Mouse (Mus musculus) c-Kit-positive CD71-positive TER-119-positive erythroid progenitor cells, embryonic 14.5 days (primary cell): ENCODE measurements around the gene Agpat1.

Experiments
- DNase-seq: peaks from one replicate; pipeline ENCODE4 v3.0.0-alpha.2; 2013; ENCODE audit warnings: low spot score

The Agpat1 gene

GRCm38 (mm10) chr17:34586796-34587422 is 17.2 kb upstream of the Agpat1 start:
- DNase-seq = peak; percentile 66

GRCm38 (mm10) chr17:34587423-34587811 is 16.6 kb upstream of the Agpat1 start:
- peak; percentile 89 for DNase-seq

- peak; percentile 42 for DNase-seq
These were observed 16.2 kb upstream of the Agpat1 start for GRCm38 (mm10) chr17:34587814-34588213.

- no peak for DNase-seq
These were observed 15.3 kb upstream of the Agpat1 start for GRCm38 (mm10) chr17:34588767-34589166.

GRCm38 (mm10) chr17:34589206-34589605 is 14.9 kb upstream of the Agpat1 start:
- no peak for DNase-seq

- no peak for DNase-seq
These were observed 14.4 kb upstream of the Agpat1 start, which contains the start of gene Gpsm3 for GRCm38 (mm10) chr17:34589681-34590101. TSS of gene Gpsm3 (plus strand) at chr17:34589806.

GRCm38 (mm10) chr17:34590154-34590987 is 13.7 kb upstream of the Agpat1 start:
- no peak for DNase-seq

- no peak for DNase-seq
These were observed 12.8 kb upstream of the Agpat1 start, which contains the start of gene Pbx2 for GRCm38 (mm10) chr17:34591029-34591993. TSS of gene Pbx2 (plus strand) at chr17:34591266.

- DNase-seq = peak; percentile 79
These were observed 12.1 kb upstream of the Agpat1 start for GRCm38 (mm10) chr17:34591994-34592375.

- no peak for DNase-seq
These were observed 11.2 kb upstream of the Agpat1 start for GRCm38 (mm10) chr17:34592581-34593549.

- no peak for DNase-seq
These were observed 10.1 kb upstream of the Agpat1 start for GRCm38 (mm10) chr17:34593752-34594525.

GRCm38 (mm10) chr17:34596098-34596497 is 8.0 kb upstream of the Agpat1 start:
- DNase-seq = no peak

GRCm38 (mm10) chr17:34597566-34598095 is 6.4 kb upstream of the Agpat1 start, which contains the start of gene Ager:
TSS of gene Ager (plus strand) at chr17:34597862.
- no peak for DNase-seq

GRCm38 (mm10) chr17:34599891-34600290 is 4.2 kb upstream of the Agpat1 start:
- no peak for DNase-seq

- DNase-seq = no peak
These were observed 2.3 kb upstream of the Agpat1 start for GRCm38 (mm10) chr17:34601796-34602195.

- peak; percentile 100 for DNase-seq
These were observed 544 bp upstream of the Agpat1 start, which contains the start of gene Rnf5 for GRCm38 (mm10) chr17:34603375-34604060. TSS of gene Rnf5 (minus strand) at chr17:34603690.

GRCm38 (mm10) chr17:34604511-34605237 is 612 bp downstream of the Agpat1 start:
- peak; percentile 45 for DNase-seq

GRCm38 (mm10) chr17:34605609-34606008 is 1.5 kb downstream of the Agpat1 start:
- DNase-seq = peak; percentile 87
